Comparison of ENCODE assay signal across 11 mouse cellular contexts in genomic region chr17:13487291-13488215, GRCm38 (mm10).
DNase-seq lines count a peak whose midpoint lies in the region; ATAC-seq lines count a peak whose summit lies in the region.
"Had no signal": no experiment of that assay in that cellular context is flagged by ENCODE, and none has a peak within 500 bp of the region (broad histone marks: within the 10 kb centered on the region; RNA-seq: fewer than 3 reads in every experiment).

No protein-coding gene starts in this region.

- WGBS in heart, embryonic 13.5 days: 34% methylated on average over 10 of the region's 10 CpGs
- 71% methylated on average over 10 of the region's 10 CpGs for WGBS in lung, embryonic 15.5 days

- no peak overlapping the region for H3K4me3 ChIP-seq in heart, embryonic 13.5 days
- H3K4me3 ChIP-seq in lung, embryonic 15.5 days: no peak overlapping the region
- H3K4me3 ChIP-seq: myocyte had no signal

- H3K4me1 ChIP-seq in heart, embryonic 13.5 days: peaks cover 36% of the 10 kb centered on the region
- H3K4me1 ChIP-seq in lung, embryonic 15.5 days: peaks cover 14% of the 10 kb centered on the region

- peak overlapping the region; percentile 16; the same call in 1 of the 2 replicates for H3K4me2 ChIP-seq in heart, embryonic 13.5 days
- H3K4me2 ChIP-seq in lung, embryonic 15.5 days: no peak overlapping the region

- H3K36me3 ChIP-seq in heart, embryonic 13.5 days: no peaks in the 10 kb centered on the region
- no peaks in the 10 kb centered on the region for H3K36me3 ChIP-seq in lung, embryonic 15.5 days
- H3K36me3 ChIP-seq: G1E had no signal

- H3K27me3 ChIP-seq in heart, embryonic 13.5 days (replicated peaks): no peaks in the 10 kb centered on the region
- no peaks in the 10 kb centered on the region for H3K27me3 ChIP-seq in lung, embryonic 15.5 days

- peak; percentile 85 for ATAC-seq in heart, embryonic 13.5 days (ENCODE audit: extremely low read depth, insufficient number of reproducible peaks, low FRiP score, low TSS enrichment)
- ATAC-seq in lung, embryonic 15.5 days (ENCODE audit: borderline replicate concordance, extremely low read depth, low FRiP score, low TSS enrichment): peak; percentile 56; the same call in 1 of the 2 replicates
- ATAC-seq in megakaryocyte-erythroid progenitor cell, adult 5-6 weeks (replicated peaks; ENCODE audit: low FRiP score, low TSS enrichment, poor library complexity, severe bottlenecking): no peak

- H3K9ac ChIP-seq in heart, embryonic 13.5 days: 0 out of 2 replicates have a peak overlapping the region, but pooled peaks have one; percentile 33
- H3K9ac ChIP-seq in lung, embryonic 15.5 days: no peak overlapping the region

- peak; percentile 56 for DNase-seq in gastrocnemius, adult 18-20 months (ENCODE audit: low spot score)
- no peak for DNase-seq in gastrocnemius, postnatal 10 days
- DNase-seq in adrenal gland, adult 8-10 months: peak; percentile 85
- no peak for DNase-seq in frontal cortex, adult 2 months (ENCODE audit: extremely low spot score in 1 of 2, low spot score in 1 of 2)
- DNase-seq in left cerebral cortex, adult 11 months (ENCODE audit: low spot score): no peak
- DNase-seq: thymus, postnatal 4 days had no signal

- no peaks in the 10 kb centered on the region for H3K9me3 ChIP-seq in heart, embryonic 13.5 days
- H3K9me3 ChIP-seq in lung, embryonic 15.5 days: no peaks in the 10 kb centered on the region

- H3K27ac ChIP-seq in heart, embryonic 13.5 days (replicated peaks): peak overlapping the region; percentile 98
- peak overlapping the region; percentile 56 for H3K27ac ChIP-seq in lung, embryonic 15.5 days

Comparison
In these comparisons a context has a peak if more than half of its experiments do, and no peak if none do; other contexts are left out.
1. DNase-seq: peak in gastrocnemius, adult 18-20 months (single experiment) and adrenal gland, adult 8-10 months (single experiment); none in gastrocnemius, postnatal 10 days (single experiment), frontal cortex, adult 2 months (0 of 2) and left cerebral cortex, adult 11 months (single experiment).